Mouse (Mus musculus) bone marrow, adult 2 months (tissue): ENCODE results near the gene 4930455H04Rik.

Experiments used
- CTCF ChIP-seq: fragments of 200-500 bp; IDR thresholded peaks from 2 replicates; pipeline ENCODE4 v1.5.1; 2011; ENCODE audit warnings: low read length, control low read depth; ENCODE audit not compliant: control insufficient read depth, insufficient read depth
- POLR2A ChIP-seq: fragments of 200-500 bp; IDR thresholded peaks from 2 replicates; pipeline ENCODE4 v1.6.1; 2011; ENCODE audit warnings: low read depth, mild to moderate bottlenecking, control low read depth, low read length, borderline replicate concordance; ENCODE audit not compliant: control insufficient read depth

DNA sequence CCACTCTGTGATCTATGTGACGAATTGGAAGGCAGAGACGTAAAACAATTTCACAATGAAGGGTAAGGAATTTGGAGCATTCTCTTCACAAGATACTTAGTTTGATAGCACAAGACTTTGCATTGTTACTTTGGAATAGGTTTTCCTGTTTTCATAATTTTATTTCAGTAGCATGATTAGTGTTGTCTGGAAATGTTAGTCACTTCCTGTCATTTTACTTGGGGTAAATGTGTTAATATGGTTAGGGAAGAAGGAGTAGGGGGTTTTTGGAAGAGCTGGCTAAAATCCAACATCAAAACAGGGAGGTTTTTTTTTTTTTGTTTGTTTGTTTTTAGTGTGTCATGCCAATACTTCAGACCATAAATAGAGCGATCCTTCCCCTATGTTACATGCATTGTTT is 46.5 kb upstream of the 4930455H04Rik start:
- TF ChIP-seq CTCF (no peak), POLR2A (no peak)
